Mouse (Mus musculus): ENCODE data around the gene Armc9.

DNA sequence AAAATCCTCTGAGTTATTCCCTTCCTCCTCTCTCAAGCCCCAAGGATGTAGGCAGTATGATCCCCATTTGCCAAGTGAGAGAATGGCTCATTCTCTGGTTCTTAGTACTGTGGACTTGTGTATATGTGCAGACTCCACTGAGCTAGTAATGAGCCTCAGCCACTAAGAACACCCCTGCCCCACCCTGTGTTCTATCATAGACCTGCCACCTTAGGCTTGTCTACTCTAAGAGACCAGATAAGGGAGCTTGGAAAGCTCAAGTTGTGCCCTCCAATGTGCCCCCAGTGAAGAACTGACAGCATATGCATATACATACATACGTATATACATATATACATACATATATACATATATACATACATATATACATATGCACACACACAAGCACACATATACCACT lies 56.9 kb downstream of the Armc9 start:
- TF ChIP-seq CTCF (IDR thresholded peaks at IDR 0.05; ENCODE audit: extremely low read depth, insufficient read depth, low read length): no peak
- no peak for TF ChIP-seq POLR2A (IDR thresholded peaks at IDR 0.05; ENCODE audit: extremely low read depth, insufficient read depth, low read length)
